Mouse (Mus musculus) regulatory T cell (primary cell): ENCODE data around the gene Tmem248.

ENCODE experiments used
- in situ Hi-C: fragments of 300-600 bp; cut with MboI, MseI; formaldehyde crosslinking; loops from one replicate; pipeline ENCODE4 v1.15.1; 2025; ENCODE audit warnings: high pct_unique_total_duplicates

The Tmem248 gene

DNA sequence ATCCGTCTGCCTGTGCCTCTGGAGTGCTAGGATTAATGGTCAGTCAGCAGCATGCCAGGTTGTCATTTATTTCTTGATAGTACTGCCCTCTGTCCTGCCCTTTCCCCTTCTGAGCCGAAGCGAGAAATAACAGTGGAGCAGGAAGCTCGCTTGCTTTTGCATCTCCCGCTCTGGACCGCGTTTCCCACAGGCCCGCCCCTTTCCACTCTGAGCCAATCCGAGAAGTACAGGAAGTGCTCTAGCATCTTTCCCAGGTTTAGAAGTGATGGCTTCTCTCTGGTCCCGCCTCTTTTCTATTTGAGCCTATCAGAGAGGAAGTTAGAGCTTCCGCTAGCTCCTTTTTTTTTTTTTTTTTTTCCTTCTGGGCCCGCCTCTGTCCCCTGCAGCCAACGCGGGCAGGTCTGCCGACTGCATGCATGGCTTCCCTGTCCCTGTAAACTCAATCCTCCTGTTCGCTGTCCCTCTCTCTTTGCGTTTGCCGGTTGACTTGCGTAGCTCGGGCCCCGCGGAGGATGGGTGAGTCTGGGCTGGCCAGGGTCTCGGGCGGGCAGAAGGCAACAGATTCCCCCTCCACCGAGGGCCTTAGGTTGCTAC, 39.9 kb downstream of the Tmem248 start:
- in situ Hi-C loops, result loop anchor here (25.0 kb wide), 2 partner anchors 769 to 1244 kb away; partner anchors contain the start of genes Ran and Stx2

DNA sequence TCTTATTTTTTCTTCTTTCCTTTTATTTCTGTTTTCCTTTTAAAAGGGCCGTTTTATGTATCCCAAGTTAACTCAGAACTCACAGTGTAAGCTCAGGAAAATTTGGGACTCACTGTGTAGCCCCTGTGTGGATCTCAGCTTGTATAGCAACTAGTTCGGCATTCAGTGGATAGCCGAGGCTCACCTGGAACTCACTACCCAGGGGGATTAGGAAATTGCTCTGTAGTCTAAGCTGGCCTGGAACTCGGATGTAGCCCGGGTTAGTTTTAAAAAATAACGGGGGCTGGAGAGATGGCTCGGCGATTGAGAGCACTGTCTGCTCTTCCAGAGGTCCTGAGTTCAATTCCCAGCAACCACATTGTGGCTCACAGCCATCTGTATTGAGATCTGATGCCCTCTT, 40.4 kb downstream of the Tmem248 start:
- in situ Hi-C loops, result loop anchor here (25.0 kb wide), 2 partner anchors 770 to 1245 kb away; partner anchors contain the start of genes Ran and Stx2

DNA sequence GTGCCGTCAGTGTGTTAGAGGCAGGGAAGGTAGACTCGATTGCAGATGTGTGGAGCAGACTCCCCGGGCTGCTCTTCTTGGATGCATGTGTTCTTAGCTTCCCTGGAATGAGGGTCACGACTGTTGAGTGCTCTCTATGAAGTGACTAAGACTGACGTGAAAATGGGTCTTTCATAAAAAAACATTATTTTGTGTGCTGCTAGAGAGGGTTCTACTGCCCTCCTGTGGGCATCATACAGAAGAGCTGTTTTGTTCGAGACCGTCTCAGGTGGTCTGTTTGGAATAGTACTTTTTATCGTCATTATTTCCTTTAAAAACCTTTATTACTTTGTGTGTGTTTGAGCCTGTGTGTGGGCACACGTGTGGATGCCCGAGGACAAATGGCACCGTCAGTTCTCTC, 46.6 kb downstream of the Tmem248 start:
- in situ Hi-C loops, result loop anchor here (25.0 kb wide), 2 partner anchors 776 to 1251 kb away; partner anchors contain the start of genes Ran and Stx2

DNA sequence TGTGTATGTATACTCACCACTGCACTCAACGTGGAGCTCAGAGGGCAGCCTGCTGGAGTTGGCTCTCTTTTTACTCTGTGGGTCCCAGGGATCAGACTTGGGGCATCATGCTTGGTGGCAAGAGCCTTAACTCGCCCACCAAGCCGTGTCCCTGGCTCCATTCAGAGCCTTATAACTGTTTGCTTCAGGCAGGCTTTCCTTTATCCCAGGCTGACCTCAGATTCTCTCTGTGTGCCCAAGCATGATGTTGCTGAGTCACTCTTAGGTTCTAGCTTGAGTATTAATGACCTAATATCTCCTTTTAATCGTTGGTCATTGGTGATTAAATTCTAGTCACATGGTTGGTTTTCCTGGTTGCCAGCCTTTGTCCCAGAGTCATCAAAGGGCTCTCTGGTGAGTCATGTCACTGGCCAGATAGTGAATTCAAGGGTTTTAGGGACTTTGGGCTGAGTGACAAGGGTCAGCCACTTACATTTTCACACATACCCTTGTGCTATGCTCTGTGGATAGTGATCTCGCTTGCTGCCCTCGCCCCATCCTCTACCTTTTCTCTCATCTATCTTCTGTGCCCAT, 47.6 kb downstream of the Tmem248 start:
- in situ Hi-C loops, result loop anchor here (25.0 kb wide), 2 partner anchors 777 to 1252 kb away; partner anchors contain the start of genes Ran and Stx2

DNA sequence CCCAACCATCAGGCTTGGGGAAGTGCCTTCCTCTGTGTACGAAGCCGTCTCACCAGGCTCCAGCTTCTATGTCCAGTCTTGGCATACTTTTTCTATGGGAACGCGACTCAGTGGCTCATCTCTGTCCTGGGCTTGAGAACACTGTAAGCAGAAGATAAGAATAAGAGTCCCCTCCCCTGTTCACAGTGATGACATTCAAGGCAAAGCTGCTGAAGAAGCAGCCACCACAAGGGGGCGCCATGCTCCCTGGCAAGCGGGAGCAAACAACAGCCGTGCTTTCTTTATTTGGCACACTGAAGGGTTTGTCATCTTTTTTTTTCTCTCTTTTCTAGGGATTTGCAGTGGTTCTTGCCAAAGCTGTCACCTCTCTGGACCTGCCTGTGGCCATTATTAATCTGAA, 49.8 kb downstream of the Tmem248 start:
- in situ Hi-C loops, result loop anchor here (25.0 kb wide), 2 partner anchors 779 to 1254 kb away; partner anchors contain the start of genes Ran and Stx2

DNA sequence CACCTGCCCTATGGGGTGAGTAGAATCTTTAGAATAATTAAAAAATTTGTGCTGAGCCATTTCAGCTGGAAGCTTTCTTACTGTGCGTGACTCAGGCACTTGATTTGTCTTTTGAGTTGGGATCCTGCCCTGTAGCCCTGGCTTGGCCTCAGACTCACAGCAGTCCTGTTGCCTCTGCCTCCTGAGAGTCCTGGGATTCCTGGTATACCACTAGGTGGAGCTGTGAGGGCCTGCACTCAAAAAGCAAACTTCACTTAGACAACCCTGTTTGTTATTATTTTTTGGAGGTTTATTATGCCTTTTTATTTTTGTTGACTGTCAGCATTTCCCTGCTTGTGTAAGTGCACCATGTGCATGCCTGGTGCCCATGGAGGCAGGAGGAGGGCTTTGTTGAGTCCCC, 50.4 kb downstream of the Tmem248 start:
- in situ Hi-C loops, result loop anchor here (25.0 kb wide), 2 partner anchors 780 to 1255 kb away; partner anchors contain the start of genes Ran and Stx2

DNA sequence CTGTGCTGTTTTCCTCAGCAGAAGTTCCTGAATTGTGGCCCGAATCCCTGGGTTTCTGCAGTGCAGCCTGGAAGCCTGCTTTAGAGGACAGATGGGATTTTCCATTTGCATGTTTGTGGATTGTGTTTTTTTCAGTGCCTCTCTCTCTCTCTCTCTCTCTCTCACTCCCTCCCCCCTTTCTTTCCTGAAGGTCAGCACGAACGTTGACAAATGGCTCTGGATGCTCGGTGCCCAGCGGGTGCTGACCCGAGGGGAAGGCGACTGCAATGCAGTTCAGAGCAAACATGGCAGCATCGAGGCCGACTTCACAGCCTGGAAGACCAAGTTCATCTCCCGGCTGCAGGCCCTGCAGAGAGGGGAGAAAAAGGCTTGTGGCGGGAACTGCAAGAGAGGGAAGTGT, 52.1 kb downstream of the Tmem248 start:
- in situ Hi-C loops, result loop anchor here (25.0 kb wide), 2 partner anchors 782 to 1257 kb away; partner anchors contain the start of genes Ran and Stx2

DNA sequence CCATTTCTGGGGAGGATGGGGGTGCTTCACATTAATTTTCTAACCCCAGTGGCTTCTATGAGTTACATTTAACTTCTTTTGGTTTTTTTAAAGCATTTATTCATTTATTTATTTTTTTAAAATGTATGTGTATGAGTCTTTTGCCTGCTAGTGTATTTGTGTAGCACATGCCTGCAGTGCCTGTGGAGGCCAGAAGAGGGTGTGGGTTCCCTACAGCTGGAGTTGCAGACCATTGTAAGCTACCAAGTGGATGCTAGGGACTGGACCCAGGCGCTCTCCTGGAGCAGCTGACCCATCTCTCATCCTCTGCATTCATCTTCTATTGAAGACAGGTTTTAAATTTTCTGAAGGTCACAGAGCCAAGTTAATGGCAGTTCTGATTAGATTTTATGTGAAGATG, 55.5 kb downstream of the Tmem248 start:
- in situ Hi-C loops, result loop anchor here (25.0 kb wide), 2 partner anchors 785 to 1260 kb away; partner anchors contain the start of genes Ran and Stx2

DNA sequence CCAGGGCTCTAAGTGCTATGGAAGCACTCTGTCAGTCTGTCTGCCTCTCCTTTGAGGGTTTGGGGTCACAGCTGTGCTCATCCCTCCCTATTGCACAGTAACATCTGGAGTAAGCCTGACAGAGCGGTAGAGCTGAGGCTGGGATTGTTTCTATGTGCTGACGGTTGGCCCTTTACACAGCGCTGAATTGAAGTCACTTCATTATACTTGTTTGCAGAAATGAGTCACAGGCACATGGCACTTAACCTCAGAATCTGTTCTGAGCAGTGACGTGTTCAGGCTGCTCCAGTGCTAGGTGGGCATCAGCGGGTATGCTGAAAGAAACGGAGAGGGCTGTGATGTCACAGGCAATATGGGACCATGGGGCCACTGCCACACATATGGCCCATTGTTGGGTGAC, 56.2 kb downstream of the Tmem248 start:
- in situ Hi-C loops, result loop anchor here (25.0 kb wide), 2 partner anchors 786 to 1261 kb away; partner anchors contain the start of genes Ran and Stx2

DNA sequence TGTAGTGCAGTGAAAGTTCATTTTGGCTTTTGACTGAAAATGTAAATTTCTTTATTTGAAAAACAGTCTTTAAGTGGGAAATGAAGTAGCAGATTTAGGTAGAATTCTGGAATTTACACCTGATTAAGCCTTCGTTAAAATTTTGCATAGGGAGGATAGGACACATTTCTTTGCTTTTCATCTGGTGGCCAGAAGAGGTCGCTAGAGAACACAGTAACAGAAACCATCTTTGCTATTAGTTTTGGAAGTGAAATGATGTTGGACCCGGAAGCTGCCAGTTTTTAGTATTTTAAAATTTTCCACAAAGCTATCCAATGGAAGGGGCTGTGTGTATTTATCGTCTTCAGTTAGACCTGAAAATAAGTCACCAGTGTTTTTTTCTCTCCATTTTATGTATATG, 58.6 kb downstream of the Tmem248 start:
- in situ Hi-C loops, result loop anchor here (5.0 kb wide), 1 partner anchor 582 kb away; no protein-coding TSS in a partner anchor

DNA sequence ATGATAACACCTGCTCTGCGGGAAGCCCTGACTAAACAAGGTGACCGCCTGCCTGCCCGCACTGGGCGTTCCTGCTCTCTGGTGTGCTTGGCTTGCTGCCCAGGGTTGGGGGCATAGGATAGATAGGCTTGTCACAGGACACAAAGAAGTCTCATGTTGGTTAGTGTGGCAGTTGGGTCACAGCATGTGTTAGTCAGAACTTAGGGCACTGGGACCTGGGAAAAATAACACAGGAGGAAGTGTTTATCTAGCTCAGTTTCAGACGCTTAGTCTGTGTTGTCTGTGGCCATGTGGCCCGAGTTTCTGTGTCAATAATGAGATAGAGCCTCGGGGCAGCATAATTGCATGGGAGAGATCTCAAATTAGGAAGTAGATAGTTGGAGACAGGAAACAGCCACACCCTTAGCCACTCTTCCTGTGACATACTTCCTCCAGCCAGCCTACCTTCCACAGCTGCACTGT, 61.2 kb downstream of the Tmem248 start:
- in situ Hi-C loops, result loop anchor here (5.0 kb wide), 1 partner anchor 579 kb away; no protein-coding TSS in a partner anchor

DNA sequence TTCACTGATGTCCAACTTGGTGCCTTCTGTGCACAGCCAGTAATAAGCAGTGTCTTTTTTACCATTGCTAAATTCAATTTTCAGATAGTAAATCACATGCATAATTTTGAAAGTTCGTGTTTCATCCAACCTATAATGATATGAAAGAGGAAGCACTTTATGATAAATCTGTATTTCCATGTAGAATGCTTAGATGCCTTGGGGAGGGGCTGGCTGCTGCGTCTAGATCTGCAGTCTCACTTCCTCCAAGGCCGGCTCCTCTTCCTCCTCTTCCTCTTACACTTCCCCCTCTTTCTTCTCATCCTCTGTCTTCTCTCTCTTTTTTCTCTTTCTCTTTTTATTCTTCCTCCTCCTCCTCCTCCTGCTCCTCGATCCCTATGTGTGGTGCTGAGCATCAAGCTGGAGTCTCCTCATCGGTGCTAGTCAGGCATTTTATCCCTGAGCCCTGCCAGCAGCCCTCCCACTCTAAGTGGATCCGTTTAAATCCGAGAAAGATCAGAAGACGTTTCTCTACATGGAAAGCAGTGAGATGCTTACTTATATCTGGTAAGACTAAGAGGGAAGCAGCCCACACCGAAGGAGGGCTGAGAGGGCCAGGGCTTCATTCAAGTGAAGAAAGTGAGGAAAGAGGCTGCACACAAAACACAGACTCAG, 66.3 kb downstream of the Tmem248 start:
- in situ Hi-C loops, result no loop called here

DNA sequence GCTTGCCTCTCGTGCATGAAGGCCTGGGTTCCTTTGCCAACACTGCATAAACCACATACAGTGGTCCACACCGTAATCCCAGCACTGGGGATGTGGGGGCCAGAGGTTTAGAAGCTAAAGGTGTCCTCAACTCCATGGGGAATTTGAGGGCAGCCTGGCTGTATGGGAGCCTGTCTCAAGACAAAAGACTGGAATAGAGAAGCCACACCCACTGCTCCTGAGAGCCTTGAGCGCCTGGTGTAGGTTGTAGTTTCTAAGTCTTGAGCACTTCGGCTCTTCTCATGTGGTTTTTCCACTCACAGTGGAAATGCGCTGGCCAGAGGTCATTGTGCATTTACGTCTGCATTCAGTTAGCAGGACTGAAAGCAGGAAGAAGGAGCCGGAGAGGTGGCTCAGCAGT, 71.2 kb downstream of the Tmem248 start:
- in situ Hi-C loops, result no loop called here

DNA sequence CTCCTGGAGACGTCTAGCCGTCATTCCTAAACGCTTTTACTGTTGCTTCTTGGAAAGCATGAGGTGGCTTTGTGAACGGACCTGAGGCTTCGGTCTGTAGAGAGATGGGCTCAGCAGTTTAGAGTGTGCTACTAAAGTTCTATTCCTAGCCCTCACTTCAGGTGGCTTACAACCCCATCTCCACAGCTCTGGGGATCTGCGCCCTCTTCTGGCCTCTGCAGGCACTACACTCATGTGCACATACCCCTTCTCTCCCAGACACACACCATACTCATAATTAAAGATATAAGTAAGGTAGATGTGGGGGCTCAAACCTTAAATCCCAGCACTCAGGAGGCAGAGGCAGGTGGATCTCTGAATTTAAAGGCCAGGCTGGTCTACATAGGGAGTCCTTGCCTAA, 73.4 kb downstream of the Tmem248 start:
- in situ Hi-C loops, result no loop called here

DNA sequence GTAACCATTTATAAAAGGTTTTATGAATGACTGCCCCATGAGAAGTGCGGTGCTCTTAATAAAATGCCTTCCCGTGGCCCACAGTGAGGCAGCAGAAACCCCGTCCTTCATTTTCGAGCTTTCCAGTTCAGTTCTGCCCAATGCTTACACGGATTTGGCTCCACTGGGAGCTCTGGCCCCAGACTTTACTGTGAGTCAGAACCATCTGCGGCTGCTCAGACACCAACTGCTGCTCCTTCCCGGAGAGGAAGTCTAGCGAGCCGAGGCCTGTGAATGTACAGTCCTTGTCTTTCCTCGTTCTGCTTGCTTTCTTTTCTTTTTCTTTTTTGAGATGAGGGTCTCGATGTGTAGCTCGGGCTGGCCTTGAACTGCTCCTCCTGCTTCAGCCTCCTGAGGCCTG, 73.9 kb downstream of the Tmem248 start:
- in situ Hi-C loops, result no loop called here

DNA sequence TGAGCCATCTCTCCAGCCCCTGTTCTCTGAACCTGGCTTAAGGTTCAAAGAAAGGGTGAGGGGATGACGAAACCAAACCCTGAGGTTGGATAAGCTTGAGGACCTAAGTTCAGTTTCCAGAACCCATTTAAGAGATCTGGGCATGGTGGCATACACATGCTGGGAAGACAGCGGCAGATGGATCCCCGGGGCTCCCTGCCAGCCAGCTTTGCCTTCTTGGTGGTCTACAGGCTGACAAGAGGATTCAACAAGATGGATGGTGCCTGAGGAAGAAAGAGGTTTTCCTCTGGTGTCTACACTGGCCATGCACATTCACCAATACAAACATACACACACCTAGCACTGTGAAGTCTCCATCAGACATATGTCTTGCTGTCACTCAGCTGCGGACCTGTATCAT, 76.1 kb downstream of the Tmem248 start:
- in situ Hi-C loops, result no loop called here
